Mouse (Mus musculus) MEL (cell line): ENCODE measurements around the gene Prrc2b.

Experiments used
- CTCF ChIP-seq, 3 experiments: IDR thresholded peaks in 2 of 3; conservative IDR thresholded peaks in 1 of 3; 2 replicates each; pipeline ENCODE4 v1.5.1; 2011 to 2012; ENCODE audit warnings: low read length in 3 of 3, low read depth in 2 of 3, mild to moderate bottlenecking in 2 of 3, improper control_type of control experiment in 1 of 3, inconsistent platforms in 1 of 3, mixed read lengths in 1 of 3, moderate library complexity in 1 of 3; ENCODE audit not compliant: control insufficient read depth in 1 of 3, insufficient read depth in 1 of 3, poor library complexity in 1 of 3, severe bottlenecking in 1 of 3
- POLR2A ChIP-seq, 2 experiments: IDR thresholded peaks; 2 replicates each; pipeline ENCODE4 v1.6.1; 2011 to 2012; ENCODE audit warnings: low read length in 2 of 2, mild to moderate bottlenecking in 2 of 2, control low read depth in 1 of 2, improper control_type of control experiment in 1 of 2, low read depth in 1 of 2, moderate library complexity in 1 of 2; ENCODE audit not compliant: control insufficient read depth in 1 of 2, insufficient read depth in 1 of 2, poor library complexity in 1 of 2
- SMC3 ChIP-seq: IDR thresholded peaks from 2 replicates; pipeline ENCODE4 v1.6.1; 2011; ENCODE audit warnings: low read depth, low read length, improper control_type of control experiment
- TCF12 ChIP-seq: IDR thresholded peaks from 2 replicates; pipeline ENCODE4 v1.6.1; 2014; ENCODE audit warnings: low read depth, mild to moderate bottlenecking, inconsistent platforms, low read length, improper control_type of control experiment, moderate library complexity
- ZMIZ1 ChIP-seq: IDR thresholded peaks from 2 replicates; pipeline ENCODE4 v1.6.1; 2012; ENCODE audit warnings: low read depth, mild to moderate bottlenecking, inconsistent platforms, low read length, improper control_type of control experiment, moderate library complexity

DNA sequence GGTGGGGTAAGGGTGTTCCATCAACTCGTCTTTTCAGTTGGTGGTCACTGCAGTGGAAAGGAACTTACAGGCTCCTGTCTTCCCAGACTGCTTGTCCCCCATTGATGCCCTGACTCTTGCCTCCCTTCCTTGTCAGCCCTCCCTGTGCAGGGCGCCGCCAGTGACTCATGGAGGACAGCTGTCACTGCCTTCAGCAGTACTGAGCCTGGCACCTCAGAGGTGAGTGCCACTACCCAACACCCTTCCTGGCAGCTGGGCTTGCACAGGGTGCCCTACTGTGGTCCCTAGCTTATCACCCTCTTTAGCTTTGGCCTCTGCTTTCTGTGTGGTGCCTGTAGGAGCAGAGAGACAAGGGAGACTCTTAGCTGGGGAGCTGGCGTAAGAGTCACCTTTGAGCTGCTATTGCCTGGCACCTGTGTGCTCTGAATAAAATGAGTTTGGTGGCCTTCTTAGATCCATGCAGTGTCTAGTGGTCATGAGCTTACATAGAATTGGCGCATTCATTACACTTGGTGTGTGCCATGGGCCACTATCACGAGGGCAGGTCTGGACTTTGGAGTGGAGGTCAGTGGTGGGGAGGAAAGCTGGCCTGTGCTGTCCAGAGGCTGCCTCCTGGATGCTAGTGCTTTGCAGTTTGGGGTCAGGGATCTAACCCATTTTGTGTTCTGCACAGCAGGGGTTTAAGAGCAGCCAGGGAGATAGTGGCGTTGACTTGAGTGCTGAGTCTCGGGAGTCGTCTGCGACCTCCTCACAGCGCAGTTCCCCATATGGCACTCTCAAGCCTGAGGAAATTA lies 67.9 kb downstream of the Prrc2b start:
- TF ChIP-seq CTCF (IDR thresholded peaks at IDR 0.05 in 2 of 3, conservative IDR thresholded peaks at IDR 0.05 in 1 of 3; ENCODE audit: control insufficient read depth in 1 of 3, insufficient read depth in 1 of 3, low read depth in 2 of 3, low read length in 3 of 3, poor library complexity in 1 of 3, severe bottlenecking in 1 of 3) (no peak), TCF12 (no peak), POLR2A (IDR thresholded peaks at IDR 0.05; ENCODE audit: control insufficient read depth in 1 of 2, insufficient read depth in 1 of 2, low read depth in 1 of 2, low read length in 2 of 2, poor library complexity in 1 of 2) (no peak), SMC3 (no peak), ZMIZ1 (no peak)
